Mouse (Mus musculus) limb, embryonic 13.5 days (tissue): ENCODE data around the gene Gpr160. TPM values are rescaled to one million over a fixed set of nuclear protein-coding genes. Genes with fewer than 3 reads are reported as not detected.
"Not testable (repeated sequence)": the region's sequence is repeated elsewhere in the genome, so short reads cannot be mapped to it uniquely, and the experiment has no call there.

ENCODE experiments used
- ATAC-seq: fragments of 200-750 bp; cut with Nextera tagmentation; 2 replicates; pipeline ENCODE4 v1.8.0; 2017; ENCODE audit warnings: low read depth, moderate number of reproducible peaks, moderate TSS enrichment; ENCODE audit not compliant: low FRiP score
- H3K27ac ChIP-seq: fragments of 300-500 bp; sonication (generic); 2 replicates; pipeline ENCODE4 v1.5.1; 2015; ENCODE audit warnings: inconsistent platforms, mild to moderate bottlenecking, moderate library complexity
- H3K27me3 ChIP-seq: fragments of 300-500 bp; sonication (generic); 2 replicates; pipeline ENCODE4 v1.6.1; 2015; ENCODE audit warnings: mild to moderate bottlenecking, inconsistent platforms
- H3K36me3 ChIP-seq: fragments of 300-500 bp; sonication (generic); 2 replicates; pipeline ENCODE4 v1.6.1; 2015; ENCODE audit warnings: inconsistent platforms, mild to moderate bottlenecking, moderate library complexity
- H3K4me1 ChIP-seq: fragments of 300-500 bp; sonication (generic); 2 replicates; pipeline ENCODE4 v1.6.1; 2015; ENCODE audit warnings: inconsistent platforms
- H3K4me2 ChIP-seq: fragments of 300-500 bp; sonication (generic); replicated peaks from 2 replicates; pipeline ENCODE4 v1.6.1; 2015; ENCODE audit warnings: inconsistent platforms, mild to moderate bottlenecking, moderate library complexity
- H3K4me3 ChIP-seq: fragments of 300-500 bp; sonication (generic); 2 replicates; pipeline ENCODE4 v1.5.1; 2015; ENCODE audit warnings: moderate library complexity, mild to moderate bottlenecking, inconsistent platforms
- H3K9ac ChIP-seq: fragments of 300-500 bp; sonication (generic); 2 replicates; pipeline ENCODE4 v1.6.1; 2015; ENCODE audit warnings: mild to moderate bottlenecking, inconsistent platforms
- H3K9me3 ChIP-seq: fragments of 300-500 bp; sonication (generic); 2 replicates; pipeline ENCODE4 v1.6.1; 2016; ENCODE audit warnings: inconsistent platforms
- WGBS: fragments of 180-500 bp; shearing (Covaris S2); methylation state at CpG from one replicate; pipeline ENCODE4 v1.1.7; 2015; 5-methylcytosine and 5-hydroxymethylcytosine counted together
- polyA plus RNA-seq: library from polyadenylated mRNA; unstranded; fragments of >200 nt; fragmentation: Nextera tagmentation; extraction: Ambion mirVana; gene quantifications from 2 replicates; pipeline ENCODE4 v1.2.1, GENCODE M21; 2015

Gene Gpr160
- polyA plus RNA-seq: 1.4 and 3.1 TPM in 2 replicates

DNA sequence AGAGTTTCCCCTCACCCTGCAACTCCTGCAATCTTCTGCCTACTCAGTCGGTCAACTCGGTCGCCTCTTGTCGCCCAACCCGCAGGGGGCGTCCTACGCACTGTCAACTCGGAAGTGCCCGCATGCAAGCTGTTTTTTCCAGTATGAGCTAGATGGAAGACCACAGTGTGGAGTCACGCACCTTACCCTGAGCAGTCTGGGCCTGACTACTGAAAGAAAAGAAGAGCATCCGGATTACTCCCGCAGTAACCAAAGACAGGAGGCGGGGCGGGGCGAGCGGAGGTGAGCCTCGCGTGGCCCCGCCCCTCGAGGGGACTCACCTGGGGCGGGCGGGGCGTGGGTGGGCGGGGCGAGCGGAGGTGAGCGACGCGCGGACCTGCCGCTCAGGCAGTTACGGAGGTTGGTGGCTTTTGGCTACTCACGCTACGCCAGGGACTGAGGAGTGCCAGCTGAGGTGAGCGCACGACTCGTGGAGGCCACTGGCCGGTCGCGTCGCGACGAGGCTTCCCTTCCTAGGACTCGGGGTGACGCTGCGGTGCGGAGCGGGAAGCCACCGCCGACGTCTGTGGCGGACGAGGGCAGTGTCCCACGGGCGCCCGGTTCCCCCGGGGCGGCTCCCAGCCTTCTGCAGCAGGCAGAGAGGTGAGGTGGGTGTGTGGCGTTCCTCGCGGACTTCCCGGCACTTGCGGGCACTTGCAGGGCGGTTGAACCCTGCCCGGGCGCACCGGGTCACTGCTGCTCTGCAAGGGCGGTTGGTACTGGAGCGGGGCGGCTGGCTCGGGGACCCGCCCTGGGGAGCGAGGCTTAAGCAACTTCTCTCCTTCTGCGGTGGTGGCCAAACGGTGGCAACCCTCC, at the start of gene Gpr160:
Gene Gpr160, plus strand, starts transcription at position 347 of the 855 bp plus-strand sequence.
- H3K27ac ChIP-seq: no peak within 1 kb of the TSS
- H3K27me3 ChIP-seq: peaks cover 46% of the 10 kb centered on the region
- peak; percentile 78 for ATAC-seq
- peak within 1 kb of the TSS; percentile 70 for H3K9ac ChIP-seq
- H3K4me2 ChIP-seq: peak within 1 kb of the TSS; percentile 100
- no peaks in the 10 kb centered on the region for H3K4me1 ChIP-seq
- WGBS: under 1% methylated on average over 74 of the region's 75 CpGs
- no peaks in the 10 kb centered on the region for H3K36me3 ChIP-seq
- H3K9me3 ChIP-seq: no peaks in the 10 kb centered on the region
- H3K4me3 ChIP-seq: peak within 1 kb of the TSS; percentile 65

DNA sequence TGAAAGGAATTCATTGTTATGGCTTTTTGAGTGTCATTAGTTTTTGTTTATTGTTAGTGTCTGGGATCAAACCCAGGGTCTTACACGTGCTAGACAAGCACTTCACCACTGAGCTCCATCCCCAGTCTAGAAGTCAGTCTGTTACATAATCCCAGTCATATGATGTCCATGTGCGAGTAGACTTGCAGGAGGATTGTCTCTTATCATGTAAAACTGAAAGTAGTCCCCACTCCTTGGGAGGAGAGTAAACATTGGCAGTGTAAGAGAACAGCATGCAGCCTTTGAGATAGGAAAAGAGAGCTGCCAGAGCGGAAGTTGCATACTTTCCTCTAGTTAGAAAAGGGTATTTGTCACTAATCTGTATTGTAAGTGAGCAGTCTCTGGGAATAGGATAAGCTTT, 42.9 kb upstream of the Gpr160 start:
- Histone ChIP-seq H3K36me3 (peaks cover 60% of the 10 kb centered on the region), H3K4me1 (no peaks in the 10 kb centered on the region), H3K4me2 (no peak overlapping the region), H3K4me3 (no peak overlapping the region), H3K9me3 (no peaks in the 10 kb centered on the region), H3K27ac (no peak overlapping the region), H3K27me3 (no peaks in the 10 kb centered on the region), H3K9ac (no peak overlapping the region)
- WGBS: 90% methylated on average over 3 of the region's 3 CpGs
- ATAC-seq: no peak

DNA sequence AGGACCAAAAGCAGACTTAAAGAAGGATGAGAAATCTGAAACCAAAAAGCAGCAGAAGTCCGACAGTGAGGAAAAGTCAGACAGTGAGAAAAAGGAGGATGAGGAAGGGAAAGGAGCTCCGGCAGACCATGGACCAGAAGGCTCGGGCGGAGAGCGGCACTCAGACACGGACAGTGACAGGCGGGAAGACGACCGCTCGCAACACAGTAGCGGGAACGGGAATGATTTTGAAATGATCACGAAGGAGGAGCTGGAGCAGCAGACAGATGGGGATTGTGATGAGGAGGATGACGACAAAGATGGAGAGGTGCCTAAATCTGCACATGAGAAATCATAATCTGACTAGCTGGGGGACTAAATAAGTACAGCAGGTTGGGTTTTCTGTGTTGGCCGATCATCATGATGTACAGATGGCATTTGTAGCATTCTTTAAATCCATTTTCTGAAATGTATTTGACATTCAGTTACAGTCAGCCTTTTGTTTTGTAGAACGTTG, 37.1 kb upstream of the Gpr160 start:
- 94% methylated on average over 16 of the region's 16 CpGs for WGBS
- H3K9me3 ChIP-seq: no peaks in the 10 kb centered on the region
- ATAC-seq: no peak
- no peak overlapping the region for H3K4me2 ChIP-seq
- H3K4me1 ChIP-seq: no peaks in the 10 kb centered on the region
- peaks cover 65% of the 10 kb centered on the region for H3K36me3 ChIP-seq
- no peak overlapping the region for H3K9ac ChIP-seq
- H3K4me3 ChIP-seq: no peak overlapping the region
- no peaks in the 10 kb centered on the region for H3K27me3 ChIP-seq
- no peak overlapping the region for H3K27ac ChIP-seq

DNA sequence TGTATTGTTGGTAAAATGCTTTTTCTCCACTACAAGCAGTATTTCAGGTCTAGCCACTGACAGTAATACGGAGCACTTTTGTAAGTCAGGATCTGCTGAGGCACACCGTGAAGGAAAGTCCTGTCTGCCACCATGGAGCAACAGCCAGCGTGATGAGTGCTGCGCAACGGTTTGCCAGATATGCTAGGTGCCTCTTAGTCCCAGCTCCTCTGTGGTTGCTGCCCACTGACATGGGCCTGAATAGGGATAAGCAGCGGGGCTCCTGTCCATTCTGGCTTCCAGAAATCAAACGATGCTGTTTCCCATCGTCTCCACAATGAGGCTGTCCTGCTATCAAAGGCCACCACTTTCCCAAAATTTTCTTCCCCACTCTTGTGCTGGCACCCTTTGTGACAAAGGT, 33.6 kb upstream of the Gpr160 start:
- Histone ChIP-seq H3K27me3 (no peaks in the 10 kb centered on the region), H3K9ac (no peak overlapping the region), H3K4me1 (no peaks in the 10 kb centered on the region), H3K36me3 (peaks cover 45% of the 10 kb centered on the region), H3K27ac (no peak overlapping the region), H3K4me2 (no peak overlapping the region), H3K4me3 (no peak overlapping the region), H3K9me3 (no peaks in the 10 kb centered on the region)
- WGBS: 93% methylated on average over 8 of the region's 8 CpGs
- ATAC-seq: no peak

DNA sequence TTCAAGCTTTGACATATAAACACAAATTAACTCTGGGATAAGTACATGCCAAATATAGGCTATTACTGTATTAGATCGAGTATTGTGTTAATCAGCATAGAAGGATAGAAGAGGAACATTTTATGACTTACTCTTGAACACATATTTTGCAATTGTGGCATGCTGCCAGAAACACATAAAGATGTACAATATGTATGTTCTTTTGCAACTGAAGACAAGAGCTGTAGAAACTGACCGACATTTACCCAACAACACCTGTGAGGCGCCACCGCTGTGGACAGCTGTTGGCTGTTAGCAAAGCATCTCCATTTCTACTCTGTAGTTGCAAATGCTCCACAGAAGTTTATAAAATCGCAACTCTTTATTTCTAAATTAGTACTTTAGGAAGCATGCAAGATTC, 29.7 kb upstream of the Gpr160 start:
- no peak for ATAC-seq
- Histone ChIP-seq H3K27ac (no peak overlapping the region), H3K9ac (no peak overlapping the region), H3K4me3 (no peak overlapping the region), H3K4me1 (no peaks in the 10 kb centered on the region), H3K27me3 (no peaks in the 10 kb centered on the region), H3K36me3 (peaks cover 12% of the 10 kb centered on the region), H3K9me3 (no peaks in the 10 kb centered on the region), H3K4me2 (no peak overlapping the region)
- 94% methylated on average over 5 of the region's 5 CpGs for WGBS

DNA sequence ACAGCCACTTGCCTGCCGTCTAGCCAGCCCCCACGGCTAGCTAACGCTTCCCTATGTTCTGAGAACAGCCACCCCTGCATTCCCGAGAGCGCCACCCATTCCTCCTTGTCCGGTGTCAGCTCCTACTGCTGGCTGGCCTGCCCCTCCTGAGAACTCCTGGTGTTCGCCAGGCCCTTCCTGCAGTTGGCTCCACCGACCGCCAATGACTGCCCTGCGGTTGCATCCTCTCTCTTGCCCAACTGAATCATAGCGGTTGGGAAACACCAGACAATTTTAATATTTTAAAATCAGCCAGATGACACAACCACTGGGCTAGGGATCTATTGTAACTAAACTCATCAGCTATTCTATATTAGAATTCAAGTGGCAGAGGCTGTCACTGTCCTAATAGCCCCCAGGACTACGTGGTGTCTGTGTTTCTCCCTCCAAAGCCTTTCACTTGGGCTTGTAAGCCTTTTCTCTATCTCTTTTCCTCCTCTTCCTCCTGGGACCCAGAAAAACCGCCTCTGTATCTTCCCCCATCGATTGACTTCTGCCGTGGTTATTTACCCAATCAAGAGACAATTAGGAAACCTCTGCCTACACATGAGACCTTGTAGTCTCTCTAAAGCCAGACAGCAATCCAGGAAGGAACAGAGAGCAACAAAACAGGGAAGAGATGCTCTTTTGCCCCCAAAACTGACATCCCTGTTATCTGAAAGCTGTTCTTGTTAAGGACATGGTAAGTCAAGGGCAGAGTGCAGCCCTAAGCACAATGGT, 23.7 kb upstream of the Gpr160 start:
- no peak overlapping the region for H3K4me3 ChIP-seq
- H3K27ac ChIP-seq: no peak overlapping the region
- no peaks in the 10 kb centered on the region for H3K9me3 ChIP-seq
- H3K36me3 ChIP-seq: no peaks in the 10 kb centered on the region
- H3K9ac ChIP-seq: no peak overlapping the region
- WGBS: 76% methylated on average over 15 of the region's 15 CpGs
- H3K4me1 ChIP-seq: no peaks in the 10 kb centered on the region
- H3K27me3 ChIP-seq: no peaks in the 10 kb centered on the region
- no peak for ATAC-seq
- no peak overlapping the region for H3K4me2 ChIP-seq

DNA sequence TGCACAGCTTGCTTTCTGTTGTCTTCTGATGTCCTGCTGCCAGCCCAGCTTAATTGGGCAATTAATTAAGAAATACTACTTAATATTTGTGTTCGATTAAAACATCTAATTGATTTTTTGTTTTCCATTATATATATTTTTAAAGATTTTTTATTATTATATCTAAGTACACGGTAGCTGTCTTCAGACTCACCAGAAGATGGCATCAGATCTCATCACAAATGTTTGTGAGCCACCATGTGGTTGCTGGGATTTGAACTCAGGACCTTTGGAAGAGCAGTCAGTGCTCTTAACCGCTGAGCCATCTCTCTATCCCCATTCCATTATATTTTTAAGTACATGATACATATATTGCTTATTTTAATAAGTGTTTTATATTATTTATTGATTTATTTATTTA, 22.5 kb upstream of the Gpr160 start:
- WGBS: 84% methylated on average over 3 of the region's 3 CpGs
- no peaks in the 10 kb centered on the region for H3K27me3 ChIP-seq
- no peaks in the 10 kb centered on the region for H3K9me3 ChIP-seq
- no peak overlapping the region for H3K27ac ChIP-seq
- no peaks in the 10 kb centered on the region for H3K4me1 ChIP-seq
- no peak overlapping the region for H3K9ac ChIP-seq
- H3K4me2 ChIP-seq: no peak overlapping the region
- no peaks in the 10 kb centered on the region for H3K36me3 ChIP-seq
- H3K4me3 ChIP-seq: no peak overlapping the region
- ATAC-seq: no peak

DNA sequence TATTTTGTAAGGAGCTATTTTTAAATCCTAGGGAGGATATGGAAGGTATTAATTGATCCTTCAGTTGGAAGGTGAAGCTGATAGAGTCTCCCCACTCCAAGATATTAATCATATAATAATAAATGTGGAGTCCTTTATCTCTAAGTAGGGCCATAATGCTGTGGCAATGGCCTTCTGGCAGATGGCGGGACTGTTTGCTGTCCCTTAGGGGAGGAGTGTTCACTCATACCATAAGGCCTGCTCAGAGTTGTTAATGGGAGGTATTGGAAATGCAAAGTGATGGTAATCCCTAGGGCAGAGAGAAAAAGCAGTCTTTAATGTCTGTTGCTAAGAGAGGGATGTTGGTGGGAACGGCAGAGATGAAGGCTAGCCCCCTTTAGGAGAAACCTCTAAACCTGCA, 10.0 kb upstream of the Gpr160 start:
- Histone ChIP-seq H3K4me3 (no peak overlapping the region), H3K9me3 (no peaks in the 10 kb centered on the region), H3K27ac (no peak overlapping the region), H3K9ac (no peak overlapping the region), H3K27me3 (no peaks in the 10 kb centered on the region), H3K4me2 (no peak overlapping the region), H3K4me1 (no peaks in the 10 kb centered on the region), H3K36me3 (no peaks in the 10 kb centered on the region)
- no peak for ATAC-seq
- 57% methylated on average over 2 of the region's 2 CpGs for WGBS

DNA sequence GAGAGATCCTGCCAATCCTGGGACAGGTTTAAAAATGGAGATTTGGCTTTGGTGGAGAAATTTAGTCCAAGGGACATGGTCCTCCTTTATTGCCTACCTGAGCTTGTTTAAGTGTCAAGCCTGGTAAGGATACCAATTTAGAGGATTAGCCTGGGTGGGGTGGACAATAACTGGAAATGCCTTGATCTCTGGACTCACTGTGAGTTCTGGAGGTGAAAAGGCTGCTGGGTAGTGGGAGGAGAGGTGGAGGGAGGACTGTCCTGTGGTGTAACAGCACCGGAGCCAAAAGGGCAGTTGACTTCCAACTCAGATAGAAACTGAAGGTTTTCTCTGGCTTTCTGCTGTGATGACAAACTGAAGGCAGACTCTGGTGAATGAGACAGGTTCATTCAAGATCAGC, 8.3 kb upstream of the Gpr160 start:
- Histone ChIP-seq H3K9ac (no peak overlapping the region), H3K4me3 (no peak overlapping the region), H3K4me2 (no peak overlapping the region), H3K4me1 (no peaks in the 10 kb centered on the region), H3K27ac (no peak overlapping the region), H3K9me3 (no peaks in the 10 kb centered on the region), H3K27me3 (peaks cover 6% of the 10 kb centered on the region), H3K36me3 (no peaks in the 10 kb centered on the region)
- 59% methylated on average over 1 of the region's 1 CpGs for WGBS
- no peak for ATAC-seq

DNA sequence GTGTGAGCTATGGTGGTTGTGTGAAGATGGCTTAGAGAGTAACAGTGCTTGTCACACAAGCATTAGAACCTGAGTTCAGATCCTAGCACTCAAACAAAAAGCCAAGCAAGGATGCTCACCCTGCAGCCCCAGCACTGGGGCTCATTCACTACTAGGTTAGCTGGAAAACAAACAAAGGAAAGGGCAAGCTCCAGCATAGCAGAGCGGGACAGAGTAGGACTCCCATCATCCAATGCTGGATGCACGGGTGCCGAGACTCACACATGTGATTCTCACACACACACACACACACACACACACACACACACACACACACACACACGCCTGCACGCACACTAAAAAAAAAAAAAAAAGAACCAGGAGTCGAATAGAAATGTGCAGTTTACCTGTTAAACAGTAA, 4.3 kb upstream of the Gpr160 start:
- H3K27me3 ChIP-seq: peaks cover 35% of the 10 kb centered on the region
- ATAC-seq: no peak
- WGBS: 71% methylated on average over 5 of the region's 6 CpGs
- H3K36me3 ChIP-seq: no peaks in the 10 kb centered on the region
- H3K4me3 ChIP-seq: no peak overlapping the region
- H3K4me1 ChIP-seq: no peaks in the 10 kb centered on the region
- no peaks in the 10 kb centered on the region for H3K9me3 ChIP-seq
- H3K9ac ChIP-seq: no peak overlapping the region
- no peak overlapping the region for H3K4me2 ChIP-seq
- no peak overlapping the region for H3K27ac ChIP-seq

DNA sequence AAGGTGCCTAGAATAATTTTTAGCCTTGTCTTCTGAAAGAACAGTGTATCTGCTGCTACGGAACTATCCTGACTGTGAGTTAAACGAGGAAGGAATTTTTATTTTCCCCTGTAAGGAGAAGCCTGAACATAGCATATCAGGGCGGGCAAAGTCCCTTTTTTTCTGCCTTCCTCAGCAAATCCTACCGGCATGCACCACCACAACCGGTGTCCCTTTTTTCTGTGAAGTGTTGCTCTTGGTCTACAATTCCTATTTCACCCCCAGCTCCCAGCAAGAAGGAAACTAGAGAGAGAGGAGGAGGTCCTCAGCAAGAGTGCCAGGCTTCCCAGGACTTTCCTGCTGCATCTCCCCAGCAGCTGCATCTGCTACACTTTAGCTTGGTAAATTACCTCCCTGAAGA, 2.2 kb upstream of the Gpr160 start:
- Histone ChIP-seq H3K27ac (no peak overlapping the region), H3K27me3 (peaks cover 46% of the 10 kb centered on the region), H3K4me3 (no peak overlapping the region), H3K9me3 (no peaks in the 10 kb centered on the region), H3K9ac (no peak overlapping the region), H3K4me1 (no peaks in the 10 kb centered on the region), H3K4me2 (no peak overlapping the region), H3K36me3 (no peaks in the 10 kb centered on the region)
- WGBS: 84% methylated on average over 5 of the region's 5 CpGs
- ATAC-seq: no peak

DNA sequence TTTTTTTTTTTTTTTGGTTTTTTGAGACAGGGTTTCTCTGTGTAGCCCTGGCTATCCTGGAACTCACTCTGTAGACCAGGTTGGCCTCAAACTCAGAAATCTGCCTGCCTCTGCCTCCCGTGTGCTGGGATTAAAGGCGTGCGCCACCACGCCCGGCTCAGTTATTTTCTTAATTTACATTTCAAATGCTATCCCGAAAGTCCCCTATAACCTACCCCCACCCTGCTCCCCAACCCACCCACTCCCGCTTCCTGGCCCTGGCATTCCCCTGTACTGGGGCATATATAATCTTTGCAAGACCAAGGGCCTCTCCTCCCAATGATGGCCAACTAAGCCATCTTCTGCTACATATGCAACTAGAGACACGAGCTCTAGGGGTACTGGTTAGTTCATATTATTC, 3.8 kb downstream of the Gpr160 start:
- not testable (repeated sequence) for H3K9ac ChIP-seq, H3K4me1 ChIP-seq, H3K9me3 ChIP-seq, H3K27ac ChIP-seq, ATAC-seq, H3K4me3 ChIP-seq, H3K36me3 ChIP-seq, H3K4me2 ChIP-seq
- peaks cover 25% of the 10 kb centered on the region for H3K27me3 ChIP-seq
- 93% methylated on average over 8 of the region's 8 CpGs for WGBS
